In genomic region chr13:74192613-74193012, GRCm38 (mm10) we compare ENCODE assay signal across 10 mouse cellular contexts. TPM values are rescaled to one million over a fixed set of nuclear protein-coding genes. Genes with fewer than 3 reads are reported as not detected.
DNase-seq lines count a peak whose midpoint lies in the region; ATAC-seq and TF ChIP-seq lines count a peak whose summit lies in the region.
"Had no signal": no experiment of that assay in that cellular context is flagged by ENCODE, and none has a peak within 500 bp of the region (broad histone marks: within the 10 kb centered on the region; RNA-seq: fewer than 3 reads in every experiment).

No protein-coding gene starts in this region.

- TF ChIP-seq POLR2A in cortical plate, adult 2 months (IDR thresholded peaks at IDR 0.05; ENCODE audit: extremely low read depth, insufficient read depth, low read length), result no peak

- no peaks in the 10 kb centered on the region for H3K9me3 ChIP-seq in heart, postnatal 0 days (replicated peaks; ENCODE audit: control insufficient read depth, low read length)
- no peaks in the 10 kb centered on the region for H3K9me3 ChIP-seq in heart, embryonic 11.5 days (replicated peaks; ENCODE audit: control insufficient read depth, low read length)
- H3K9me3 ChIP-seq in midbrain, embryonic 14.5 days (ENCODE audit: control insufficient read depth, low read length), result no peaks in the 10 kb centered on the region
- H3K9me3 ChIP-seq in midbrain, embryonic 16.5 days (replicated peaks; ENCODE audit: control insufficient read depth, low read length, poor library complexity, severe bottlenecking), result no peaks in the 10 kb centered on the region
- H3K9me3 ChIP-seq: limb, embryonic 12.5 days had no signal

- H3K36me3 ChIP-seq in heart, postnatal 0 days (replicated peaks; ENCODE audit: control insufficient read depth, insufficient read depth, low read length), result peaks cover 56% of the 10 kb centered on the region
- peaks cover 2% of the 10 kb centered on the region for H3K36me3 ChIP-seq in heart, embryonic 11.5 days (ENCODE audit: control insufficient read depth, insufficient read depth, low read length)
- peaks cover 79% of the 10 kb centered on the region for H3K36me3 ChIP-seq in midbrain, embryonic 14.5 days (ENCODE audit: control insufficient read depth, insufficient read depth, low read length)
- peaks cover 28% of the 10 kb centered on the region for H3K36me3 ChIP-seq in midbrain, embryonic 16.5 days (ENCODE audit: control insufficient read depth, insufficient read depth, low read length)
- H3K36me3 ChIP-seq in splenic B cell, adult 2 months (ENCODE audit: control insufficient read depth, insufficient read depth, low read length, poor library complexity, severe bottlenecking), result peaks cover 10% of the 10 kb centered on the region

- 77% methylated on average over 6 of the region's 6 CpGs for WGBS in heart, postnatal 0 days
- 82% methylated on average over 6 of the region's 6 CpGs for WGBS in heart, embryonic 11.5 days (ENCODE audit: insufficient replicate concordance)
- 87% methylated on average over 6 of the region's 6 CpGs for WGBS in midbrain, embryonic 14.5 days
- 87% methylated on average over 6 of the region's 6 CpGs for WGBS in midbrain, embryonic 16.5 days

- H3K27ac ChIP-seq in heart, postnatal 0 days (ENCODE audit: low read depth), result no peak overlapping the region
- no peak overlapping the region for H3K27ac ChIP-seq in heart, embryonic 11.5 days (ENCODE audit: low read depth, low read length)
- H3K27ac ChIP-seq in midbrain, embryonic 14.5 days (replicated peaks; ENCODE audit: low read depth, low read length), result no peak overlapping the region
- H3K27ac ChIP-seq in midbrain, embryonic 16.5 days (ENCODE audit: low read length), result no peak overlapping the region
- H3K27ac ChIP-seq in cortical plate, adult 2 months (ENCODE audit: insufficient read depth, low read length), result no peak overlapping the region
- H3K27ac ChIP-seq: limb, embryonic 12.5 days had no signal

- DNase-seq in heart, postnatal 0 days (ENCODE audit: low spot score), result peak; percentile 63
- peak; percentile 67 for DNase-seq in midbrain, embryonic 14.5 days
- DNase-seq in splenic B cell, adult 2 months (ENCODE audit: low read depth, low spot score), result peak; percentile 33
- DNase-seq in testis, postnatal 10 days (ENCODE audit: low spot score), result no peak
- DNase-seq in thymus, postnatal 4 days, result no peak
- DNase-seq: right cerebral cortex, postnatal 14 days had no signal

- ATAC-seq in heart, postnatal 0 days (ENCODE audit: insufficient read depth, low read depth), result no peak; the same call in 1 of the 2 replicates
- ATAC-seq in heart, embryonic 11.5 days (replicated peaks; ENCODE audit: insufficient number of reproducible peaks, low FRiP score, low TSS enrichment), result no peak
- ATAC-seq in midbrain, embryonic 14.5 days (ENCODE audit: low FRiP score, low TSS enrichment), result no peak
- no peak; the same call in 1 of the 2 replicates for ATAC-seq in midbrain, embryonic 16.5 days

- H3K4me3 ChIP-seq in heart, postnatal 0 days (ENCODE audit: low read depth, low read length), result no peak overlapping the region
- no peak overlapping the region for H3K4me3 ChIP-seq in heart, embryonic 11.5 days (ENCODE audit: low read depth, low read length)
- no peak overlapping the region for H3K4me3 ChIP-seq in midbrain, embryonic 14.5 days (replicated peaks; ENCODE audit: low read depth, low read length)
- no peak overlapping the region for H3K4me3 ChIP-seq in midbrain, embryonic 16.5 days (ENCODE audit: low read depth, low read length)
- no peak overlapping the region for H3K4me3 ChIP-seq in cortical plate, adult 2 months (ENCODE audit: insufficient read depth, low read length)
- H3K4me3 ChIP-seq: limb, embryonic 12.5 days had no signal

- no peak overlapping the region for H3K9ac ChIP-seq in heart, postnatal 0 days (replicated peaks; ENCODE audit: low read depth, low read length)
- H3K9ac ChIP-seq in heart, embryonic 11.5 days (ENCODE audit: low read depth, low read length), result no peak overlapping the region
- no peak overlapping the region for H3K9ac ChIP-seq in midbrain, embryonic 14.5 days (replicated peaks; ENCODE audit: low read length)
- no peak overlapping the region for H3K9ac ChIP-seq in midbrain, embryonic 16.5 days (ENCODE audit: low read depth, low read length)
- H3K9ac ChIP-seq: limb, embryonic 12.5 days had no signal

- no peaks in the 10 kb centered on the region for H3K27me3 ChIP-seq in heart, postnatal 0 days (ENCODE audit: control insufficient read depth, insufficient read depth, low read length)
- H3K27me3 ChIP-seq in heart, embryonic 11.5 days (ENCODE audit: control insufficient read depth, insufficient read depth, low read length), result no peaks in the 10 kb centered on the region
- no peaks in the 10 kb centered on the region for H3K27me3 ChIP-seq in midbrain, embryonic 14.5 days (ENCODE audit: control insufficient read depth, insufficient read depth, low read length)
- no peaks in the 10 kb centered on the region for H3K27me3 ChIP-seq in midbrain, embryonic 16.5 days (ENCODE audit: control insufficient read depth, insufficient read depth, low read depth, low read length)
- no peaks in the 10 kb centered on the region for H3K27me3 ChIP-seq in splenic B cell, adult 2 months (ENCODE audit: control insufficient read depth, insufficient read depth, low read length, poor library complexity, severe bottlenecking)
- H3K27me3 ChIP-seq: limb, embryonic 12.5 days had no signal

- TF ChIP-seq CTCF in heart, postnatal 0 days (IDR thresholded peaks at IDR 0.05; ENCODE audit: low read depth), result peak; percentile 64
- peak; percentile 52 for TF ChIP-seq CTCF in cortical plate, adult 2 months (IDR thresholded peaks at IDR 0.05; ENCODE audit: extremely low read depth, insufficient read depth, low read length)

- no peaks in the 10 kb centered on the region for H3K4me1 ChIP-seq in heart, postnatal 0 days (ENCODE audit: control insufficient read depth, insufficient read depth)
- no peaks in the 10 kb centered on the region for H3K4me1 ChIP-seq in heart, embryonic 11.5 days (ENCODE audit: control insufficient read depth, insufficient read depth, low read length)
- no peaks in the 10 kb centered on the region for H3K4me1 ChIP-seq in midbrain, embryonic 14.5 days (ENCODE audit: control insufficient read depth, insufficient read depth, low read length)
- no peaks in the 10 kb centered on the region for H3K4me1 ChIP-seq in midbrain, embryonic 16.5 days (ENCODE audit: control insufficient read depth, insufficient read depth, low read length)
- no peaks in the 10 kb centered on the region for H3K4me1 ChIP-seq in cortical plate, adult 2 months (ENCODE audit: control insufficient read depth, insufficient read depth, low read length)
- H3K4me1 ChIP-seq: limb, embryonic 12.5 days had no signal

- no peak overlapping the region for H3K4me2 ChIP-seq in heart, postnatal 0 days (ENCODE audit: low read depth, low read length)
- H3K4me2 ChIP-seq in heart, embryonic 11.5 days, result no peak overlapping the region
- H3K4me2 ChIP-seq in midbrain, embryonic 14.5 days (ENCODE audit: low read length), result no peak overlapping the region
- no peak overlapping the region for H3K4me2 ChIP-seq in midbrain, embryonic 16.5 days (ENCODE audit: low read length)
- H3K4me2 ChIP-seq: limb, embryonic 12.5 days had no signal

- TF ChIP-seq EP300 in heart, postnatal 0 days (IDR thresholded peaks at IDR 0.05; ENCODE audit: low read depth), result no peak

RNA-seq across cellular contexts. Expression of gene Exoc3, which starts 15.9 kb away (rescaled TPM):
- total RNA-seq in heart, postnatal 0 days (2014; rRNA removed; ENCODE audit: low replicate concordance), result 47.0 and 62.8 TPM in 2 replicates
- 55.5 and 57.4 TPM in 2 replicates for polyA plus RNA-seq in heart, postnatal 0 days (2015; fragmentation: Nextera tagmentation; extraction: Ambion mirVana)
- polyA plus RNA-seq in heart, embryonic 11.5 days (2014; fragmentation: Nextera tagmentation; extraction: Ambion mirVana), result 58.0 and 64.4 TPM in 2 replicates
- 125 and 145 TPM in 2 replicates for polyA plus RNA-seq in midbrain, embryonic 14.5 days (2014; fragmentation: Nextera tagmentation; extraction: Ambion mirVana)
- polyA plus RNA-seq in midbrain, embryonic 16.5 days (2015; fragmentation: Nextera tagmentation; extraction: Ambion mirVana), result 113 and 123 TPM in 2 replicates
- 49.8 and 53.6 TPM in 2 replicates for polyA plus RNA-seq in cortical plate, adult 2 months (2012; rRNA removed)

Comparison
In these comparisons a context has a peak if more than half of its experiments do, and no peak if none do; other contexts are left out.
1. DNase-seq: peak in heart, postnatal 0 days (single experiment), midbrain, embryonic 14.5 days (single experiment) and splenic B cell, adult 2 months (single experiment); none in testis, postnatal 10 days (single experiment) and thymus, postnatal 4 days (single experiment).